Mouse (Mus musculus) limb, embryonic 11.5 days (tissue): ENCODE data around the gene Tsga13. TPM values are rescaled to one million over a fixed set of nuclear protein-coding genes. Genes with fewer than 3 reads are reported as not detected.

Source experiments
- polyA plus RNA-seq: library from polyadenylated mRNA; unstranded; fragments of >200 nt; fragmentation: Nextera tagmentation; extraction: Ambion mirVana; gene quantifications from 2 replicates; pipeline ENCODE4 v1.2.1, GENCODE M21; 2014

Tsga13 gene
- polyA plus RNA-seq, 1 experiment from 2014 or later: 0.25 TPM

Other genes starting within 250 kb of the Tsga13 start
- 43.2 and 48.9 TPM in 2 replicates for gene Cep41, start 221.8 kb downstream of the Tsga13 start, polyA plus RNA-seq
- gene Mest, start 192.0 kb downstream of the Tsga13 start, polyA plus RNA-seq: 2,834 and 2,987 TPM in 2 replicates
- 32.2 and 33.6 TPM in 2 replicates for gene Copg2, start 18.8 kb downstream of the Tsga13 start, polyA plus RNA-seq
- 0.88 and 1.1 TPM in 2 replicates for gene Klf14, start 43.5 kb upstream of the Tsga13 start, polyA plus RNA-seq